In genomic region chr17:65225347-65225916, GRCm38 (mm10) we compare ENCODE assay signal across 13 mouse cellular contexts.
"Had no signal": no experiment of that assay in that cellular context is flagged by ENCODE, and none has a peak within 500 bp of the region (broad histone marks: within the 10 kb centered on the region; RNA-seq: fewer than 3 reads in every experiment).

No protein-coding gene starts in this region.

- H3K9me3 ChIP-seq: limb, embryonic 15.5 days; neural tube, embryonic 15.5 days had no signal

- H3K27ac ChIP-seq: limb, embryonic 15.5 days; liver, embryonic 12.5 days; neural tube, embryonic 15.5 days had no signal

- H3K4me1 ChIP-seq: limb, embryonic 15.5 days; liver, embryonic 12.5 days; neural tube, embryonic 15.5 days had no signal

- H3K4me2 ChIP-seq: limb, embryonic 15.5 days; liver, embryonic 12.5 days; lung, embryonic 14.5 days; neural tube, embryonic 15.5 days had no signal

- H3K36me3 ChIP-seq: limb, embryonic 15.5 days; liver, embryonic 12.5 days; neural tube, embryonic 15.5 days had no signal

- ATAC-seq: liver, embryonic 12.5 days had no signal

- H3K4me3 ChIP-seq: limb, embryonic 15.5 days; liver, embryonic 12.5 days; myocyte; neural tube, embryonic 15.5 days had no signal

- H3K9ac ChIP-seq: limb, embryonic 15.5 days; liver, embryonic 12.5 days; lung, embryonic 14.5 days; neural tube, embryonic 15.5 days had no signal

- DNase-seq: kidney, adult 18-20 months; kidney, postnatal 10 days; lung, embryonic 14.5 days; lung, postnatal 10 days; lung, postnatal 4 days; right cerebral cortex, postnatal 4 days; spleen, adult 18-20 months; thymus, adult 18-20 months; thymus, postnatal 14 days had no signal

- H3K27me3 ChIP-seq: limb, embryonic 15.5 days; liver, embryonic 12.5 days; neural tube, embryonic 15.5 days had no signal
